Comparison of ENCODE assay signal across 35 mouse cellular contexts in genomic region chr1:193085541-193086020, GRCm38 (mm10). TPM values are rescaled to one million over a fixed set of nuclear protein-coding genes. Genes with fewer than 3 reads are reported as not detected.
A peak's percentile ranks its signal among the peaks of the same experiment; 100 is the strongest.
DNase-seq lines count a peak whose midpoint lies in the region; ATAC-seq and TF ChIP-seq lines count a peak whose summit lies in the region.
"Had no signal": no experiment of that assay in that cellular context is flagged by ENCODE, and none has a peak within 500 bp of the region (broad histone marks: within the 10 kb centered on the region; RNA-seq: fewer than 3 reads in every experiment).

No protein-coding gene starts in this region.

- no peak for TF ChIP-seq CTCF in heart, adult 2 months (IDR thresholded peaks at IDR 0.05)

- no peak overlapping the region for H3K4me3 ChIP-seq in heart, adult 2 months
- H3K4me3 ChIP-seq in heart, embryonic 12.5 days = no peak overlapping the region
- no peak overlapping the region for H3K4me3 ChIP-seq in brown adipose tissue, adult 24 weeks (ENCODE audit: insufficient read depth, low read depth, low read length)
- H3K4me3 ChIP-seq: embryonic facial prominence, embryonic 10.5 days; embryonic facial prominence, embryonic 15.5 days; forebrain, embryonic 12.5 days; heart, embryonic 13.5 days; hindbrain, embryonic 10.5 days; hindbrain, embryonic 15.5 days; kidney, embryonic 15.5 days; liver, embryonic 12.5 days; midbrain, embryonic 13.5 days had no signal

- no peaks in the 10 kb centered on the region for H3K79me2 ChIP-seq in heart, adult 2 months (replicated peaks; ENCODE audit: control insufficient read depth, insufficient read depth, low read length)

- intact Hi-C loops in gastrocnemius, postnatal 36 days (cut with DNase I) = loop anchor here (10.0 kb wide), 1 partner anchor 301 kb away; no protein-coding TSS in a partner anchor
- intact Hi-C loops in heart, adult 2 months (cut with DNase I) = loop anchor here (5.0 kb wide), 1 partner anchor 298 kb away; no protein-coding TSS in a partner anchor

- TF ChIP-seq EP300 in heart, adult 2 months (IDR thresholded peaks at IDR 0.05; ENCODE audit: insufficient read depth, low read depth, low read length) = no peak

- no peaks in the 10 kb centered on the region for H3K36me3 ChIP-seq in heart, adult 2 months (ENCODE audit: control insufficient read depth, insufficient read depth, low read length)
- H3K36me3 ChIP-seq in heart, embryonic 12.5 days = no peaks in the 10 kb centered on the region
- H3K36me3 ChIP-seq: embryonic facial prominence, embryonic 10.5 days; embryonic facial prominence, embryonic 15.5 days; forebrain, embryonic 12.5 days; G1E; heart, embryonic 13.5 days; hindbrain, embryonic 10.5 days; hindbrain, embryonic 15.5 days; kidney, embryonic 15.5 days; liver, embryonic 12.5 days; midbrain, embryonic 13.5 days had no signal

- no peaks in the 10 kb centered on the region for H3K27me3 ChIP-seq in heart, adult 2 months (ENCODE audit: control insufficient read depth, insufficient read depth, low read length)
- H3K27me3 ChIP-seq in heart, embryonic 12.5 days (replicated peaks) = no peaks in the 10 kb centered on the region
- H3K27me3 ChIP-seq: embryonic facial prominence, embryonic 15.5 days; forebrain, embryonic 12.5 days; hindbrain, embryonic 15.5 days; kidney, embryonic 15.5 days; midbrain, embryonic 13.5 days; Patski had no signal

- H3K9me3 ChIP-seq in heart, embryonic 12.5 days (replicated peaks) = no peaks in the 10 kb centered on the region
- H3K9me3 ChIP-seq: embryonic facial prominence, embryonic 10.5 days; embryonic facial prominence, embryonic 15.5 days; forebrain, embryonic 12.5 days; G1E; heart, embryonic 13.5 days; hindbrain, embryonic 10.5 days; hindbrain, embryonic 15.5 days; kidney, embryonic 15.5 days; liver, embryonic 12.5 days; midbrain, embryonic 13.5 days had no signal

- no peak overlapping the region for H3K9ac ChIP-seq in heart, adult 2 months (ENCODE audit: low read depth, low read length)
- H3K9ac ChIP-seq in heart, embryonic 12.5 days = no peak overlapping the region
- H3K9ac ChIP-seq: embryonic facial prominence, embryonic 15.5 days; forebrain, embryonic 12.5 days; forebrain, postnatal 0 days; heart, embryonic 13.5 days; hindbrain, embryonic 15.5 days; kidney, embryonic 15.5 days; liver, embryonic 12.5 days; liver, postnatal 0 days; midbrain, embryonic 13.5 days had no signal

- no peak for ATAC-seq in heart, embryonic 12.5 days (ENCODE audit: insufficient number of reproducible peaks, low FRiP score)
- ATAC-seq: forebrain, postnatal 0 days; inflammation-experienced regulatory T-cells, adult 6 months; liver, embryonic 12.5 days; liver, postnatal 0 days; midbrain, embryonic 13.5 days; Patski had no signal

- H3K4me1 ChIP-seq in heart, adult 2 months (ENCODE audit: control insufficient read depth, insufficient read depth, low read length) = peaks cover 17% of the 10 kb centered on the region
- 0 out of 2 replicates have a peak, but pooled peaks cover 4% of the 10 kb centered on the region for H3K4me1 ChIP-seq in heart, embryonic 12.5 days (replicated peaks)
- H3K4me1 ChIP-seq in brown adipose tissue, adult 24 weeks (ENCODE audit: control insufficient read depth, insufficient read depth, insufficient read length, low read length) = peaks cover 23% of the 10 kb centered on the region
- H3K4me1 ChIP-seq: heart, embryonic 13.5 days; liver, embryonic 12.5 days had no signal

- WGBS in heart, adult 2 months = 56% methylated on average over 5 of the region's 5 CpGs
- WGBS in heart, embryonic 12.5 days = 72% methylated on average over 5 of the region's 5 CpGs

- DNase-seq in gastrocnemius, adult 18-20 months (ENCODE audit: low spot score) = peak; percentile 47
- DNase-seq in gastrocnemius, postnatal 36 days = no peak
- peak in 1 of 2 experiments; percentile 11 for DNase-seq in heart, adult 2 months
- peak; percentile 59 for DNase-seq in skeletal muscle tissue, adult 2 months (ENCODE audit: low read depth, low spot score)
- DNase-seq in left cerebral cortex, adult 9 months (ENCODE audit: low spot score in 2 of 2) = no peak
- DNase-seq: adrenal gland, postnatal 25 days; cerebellum, adult 2 months; cerebellum, postnatal 14 days; forebrain, postnatal 0 days; heart, postnatal 10 days; kidney, adult 11 months; kidney, postnatal 25 days; left cerebral cortex, postnatal 4 days; liver, postnatal 0 days; right cerebral cortex, adult 18-20 months; right cerebral cortex, postnatal 4 days; thymus, adult 2 months; thymus, postnatal 4 days had no signal

- H3K27ac ChIP-seq in heart, adult 2 months = peak overlapping the region; percentile 72
- no peak overlapping the region for H3K27ac ChIP-seq in heart, embryonic 12.5 days (ENCODE audit: poor library complexity, severe bottlenecking)
- peak overlapping the region; percentile 59 for H3K27ac ChIP-seq in brown adipose tissue, adult 24 weeks (replicated peaks; ENCODE audit: low read depth, low read length)
- H3K27ac ChIP-seq: embryonic facial prominence, embryonic 10.5 days; forebrain, embryonic 12.5 days; heart, embryonic 13.5 days; hindbrain, embryonic 10.5 days; hindbrain, embryonic 15.5 days; kidney, embryonic 15.5 days; liver, embryonic 12.5 days; macrophage; midbrain, embryonic 13.5 days had no signal

- H3K4me2 ChIP-seq in heart, embryonic 12.5 days = no peak overlapping the region
- H3K4me2 ChIP-seq: embryonic facial prominence, embryonic 15.5 days; forebrain, embryonic 12.5 days; heart, embryonic 13.5 days; hindbrain, embryonic 15.5 days; kidney, embryonic 15.5 days; liver, embryonic 12.5 days; midbrain, embryonic 13.5 days had no signal

- no peak for TF ChIP-seq POLR2A in heart, adult 2 months (IDR thresholded peaks at IDR 0.05; ENCODE audit: insufficient read depth, low read depth, low read length)

RNA-seq across cellular contexts. Expression of gene Diexf, which starts 44.5 kb away (rescaled TPM):
- 1 to 10 TPM; 6.5 to 6.7 TPM for total RNA-seq in gastrocnemius, adult 18-20 months (2021)
- 1 to 10 TPM; 6.0 to 7.6 TPM for total RNA-seq in gastrocnemius, postnatal 36 days (2021)
- total RNA-seq in heart, adult 2 months (2021) = 10 to 100 TPM in 1 of 2 experiments, 1 to 10 TPM in 1; 7.8 to 10.2 TPM
- polyA plus RNA-seq in heart, adult 2 months (2012; rRNA removed) = 7.3 and 17.5 TPM in 2 replicates
- polyA plus RNA-seq in heart, embryonic 12.5 days (2016; fragmentation: Nextera tagmentation; extraction: Ambion mirVana) = 4.8 TPM in 2 replicates
- polyA plus RNA-seq in brown adipose tissue, adult 24 weeks (2012; ENCODE audit: insufficient read depth, insufficient read length, missing spikeins) = 7.8 and 10.9 TPM in 2 replicates

RNA-seq across cellular contexts. Expression of gene Syt14, which starts 50.0 kb away (rescaled TPM):
- under 1 TPM; 0.16 to 0.24 TPM for total RNA-seq in gastrocnemius, adult 18-20 months (2021)
- total RNA-seq in gastrocnemius, postnatal 36 days (2021) = under 1 TPM; 0.05 to 0.15 TPM
- total RNA-seq in heart, adult 2 months (2021) = under 1 TPM; 0.34 to 0.41 TPM
- polyA plus RNA-seq in heart, adult 2 months (2012; rRNA removed) = 0.02 TPM in 1 of 2 replicates, not detected in the other
- 1.4 and 1.6 TPM in 2 replicates for polyA plus RNA-seq in heart, embryonic 12.5 days (2016; fragmentation: Nextera tagmentation; extraction: Ambion mirVana)
- polyA plus RNA-seq in brown adipose tissue, adult 24 weeks (2012; ENCODE audit: insufficient read depth, insufficient read length, missing spikeins) = 0.87 and 1.0 TPM in 2 replicates
- total RNA-seq: megakaryocyte-erythroid progenitor cell, adult 5-6 weeks; monocyte, adult 5-6 weeks had no signal
- polyA plus RNA-seq: G1E; inflammation-experienced regulatory T-cells, adult 6 months; macrophage had no signal

Comparison
In these comparisons a context has a peak if more than half of its experiments do, and no peak if none do; other contexts are left out.
1. DNase-seq: peak in gastrocnemius, adult 18-20 months (single experiment) and skeletal muscle tissue, adult 2 months (single experiment); none in gastrocnemius, postnatal 36 days (0 of 2) and left cerebral cortex, adult 9 months (0 of 2).